Mouse (Mus musculus) cerebellum, adult 2 months (tissue): ENCODE results near the gene Alg14.

Experiments used
- CTCF ChIP-seq: fragments of 200-500 bp; IDR thresholded peaks from 2 replicates; pipeline ENCODE4 v1.5.1; 2011; ENCODE audit warnings: low read depth, mild to moderate bottlenecking, control low read depth, low read length, moderate library complexity, borderline replicate concordance; ENCODE audit not compliant: insufficient read depth
- POLR2A ChIP-seq: fragments of 200-500 bp; IDR thresholded peaks from 2 replicates; pipeline ENCODE4 v1.6.1; 2011; ENCODE audit warnings: low read length, control low read depth, borderline replicate concordance; ENCODE audit not compliant: insufficient read depth

DNA sequence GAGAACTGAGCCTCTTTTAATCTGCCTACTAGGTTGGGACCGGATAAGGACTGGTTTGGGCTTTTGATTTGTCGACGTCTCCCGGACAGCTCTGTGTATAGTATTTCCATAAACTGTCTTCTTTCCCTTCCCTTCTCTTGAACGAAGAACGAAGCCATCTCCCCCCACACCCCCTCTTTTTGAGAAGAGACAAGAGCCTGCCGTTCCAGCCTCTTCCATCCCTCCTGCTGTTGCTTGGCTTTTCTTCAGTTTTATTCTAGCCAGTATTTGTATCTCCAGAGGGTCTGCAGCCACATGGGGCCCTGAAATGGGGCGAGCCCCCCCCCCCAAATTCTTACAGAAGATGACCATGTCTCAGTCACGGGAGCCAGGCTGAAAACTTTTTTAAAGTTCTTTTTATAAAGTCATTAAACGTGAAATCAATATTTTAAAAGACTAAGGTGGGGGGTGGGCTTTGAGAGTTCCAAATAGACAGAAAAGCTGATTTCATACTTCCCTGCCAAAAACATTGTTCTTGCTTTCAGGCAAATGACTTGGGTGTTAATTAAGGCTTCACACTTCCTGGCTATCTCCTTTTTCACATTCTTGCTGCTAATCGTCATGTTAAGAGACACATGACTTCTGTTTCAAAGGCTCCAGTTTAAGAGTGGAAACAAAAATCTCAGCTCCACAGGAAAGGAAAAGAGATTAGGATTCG lies 79.4 kb downstream of the Alg14 start:
- TF ChIP-seq CTCF (no peak), POLR2A (no peak)
